Mouse (Mus musculus): ENCODE measurements around the gene Myog.

GRCm38 (mm10) chr1:134240701-134241100 is 49.1 kb upstream of the Myog start:
- TF ChIP-seq CTCF (IDR thresholded peaks at IDR 0.05; ENCODE audit: low read depth, low read length) (no peak), GATA1 (IDR thresholded peaks at IDR 0.05; ENCODE audit: borderline replicate concordance, low read length) (no peak), TAL1 (conservative IDR thresholded peaks at IDR 0.05; ENCODE audit: low read depth, low read length) (no peak), GATA2 (IDR thresholded peaks at IDR 0.05; ENCODE audit: borderline replicate concordance, low read depth, low read length) (no peak), POLR2AphosphoS5 (IDR thresholded peaks at IDR 0.05; ENCODE audit: insufficient replicate concordance, low read depth, low read length) (no peak)

All from G1E (cell line).